Mouse (Mus musculus): ENCODE measurements around the gene Enoph1. TPM values are rescaled to one million over a fixed set of nuclear protein-coding genes. Genes with fewer than 3 reads are reported as not detected.

The Enoph1 gene
- polyA plus RNA-seq, 1 experiment, result 78.2 TPM

GRCm38 (mm10) chr5:100037965-100038713 is 1.6 kb upstream of the Enoph1 start:
- H3K4me1 ChIP-seq (ENCODE audit: control insufficient read depth, insufficient read depth, low read length), result peaks cover 4% of the 10 kb centered on the region; the same call in 1 of the 2 replicates
- H3K27ac ChIP-seq (ENCODE audit: insufficient read depth, low read length), result peak overlapping the region; percentile 99
- TF ChIP-seq POLR2A (IDR thresholded peaks at IDR 0.05; ENCODE audit: extremely low read depth, insufficient read depth, low read length) (0 out of 2 replicates have a peak, but pooled peaks have one; percentile 27), CTCF (IDR thresholded peaks at IDR 0.05; ENCODE audit: extremely low read depth, insufficient read depth, low read length) (no peak)
- peak overlapping the region; percentile 75 for H3K4me3 ChIP-seq (ENCODE audit: insufficient read depth, low read length)

GRCm38 (mm10) chr5:100038714-100039601 is 827 bp upstream of the Enoph1 start:
- H3K4me1 ChIP-seq (ENCODE audit: control insufficient read depth, insufficient read depth, low read length), result peaks cover 4% of the 10 kb centered on the region; the same call in 1 of the 2 replicates
- peak overlapping the region; percentile 75 for H3K4me3 ChIP-seq (ENCODE audit: insufficient read depth, low read length)
- H3K27ac ChIP-seq (ENCODE audit: insufficient read depth, low read length), result peak overlapping the region; percentile 99
- TF ChIP-seq POLR2A (IDR thresholded peaks at IDR 0.05; ENCODE audit: extremely low read depth, insufficient read depth, low read length) (peak; percentile 77), CTCF (IDR thresholded peaks at IDR 0.05; ENCODE audit: extremely low read depth, insufficient read depth, low read length) (peak; percentile 51)

GRCm38 (mm10) chr5:100040281-100040784 is 548 bp downstream of the Enoph1 start:
- TF ChIP-seq POLR2A (IDR thresholded peaks at IDR 0.05; ENCODE audit: extremely low read depth, insufficient read depth, low read length), result no peak
- no peak for TF ChIP-seq CTCF (IDR thresholded peaks at IDR 0.05; ENCODE audit: extremely low read depth, insufficient read depth, low read length)

GRCm38 (mm10) chr5:100041272-100041671 is 1.5 kb downstream of the Enoph1 start:
- H3K4me3 ChIP-seq (ENCODE audit: insufficient read depth, low read length), result no peak overlapping the region; the same call in 1 of the 2 replicates

More at GRCm38 (mm10) chr5:100040281-100040784, 548 bp downstream of the Enoph1 start:
- Histone ChIP-seq H3K4me1 (ENCODE audit: control insufficient read depth, insufficient read depth, low read length) (no peaks in the 10 kb centered on the region; the same call in 1 of the 2 replicates), H3K27ac (ENCODE audit: insufficient read depth, low read length) (peak overlapping the region; percentile 43; the same call in 1 of the 2 replicates), H3K4me3 (ENCODE audit: insufficient read depth, low read length) (peak overlapping the region; percentile 75)

GRCm38 (mm10) chr5:100042467-100042866 is 2.7 kb downstream of the Enoph1 start:
- no peaks in the 10 kb centered on the region; the same call in 1 of the 2 replicates for H3K4me1 ChIP-seq (ENCODE audit: control insufficient read depth, insufficient read depth, low read length)
- TF ChIP-seq CTCF (IDR thresholded peaks at IDR 0.05; ENCODE audit: extremely low read depth, insufficient read depth, low read length), result no peak
- no peak for TF ChIP-seq POLR2A (IDR thresholded peaks at IDR 0.05; ENCODE audit: extremely low read depth, insufficient read depth, low read length)
- H3K27ac ChIP-seq (ENCODE audit: insufficient read depth, low read length), result no peak overlapping the region
- H3K4me3 ChIP-seq (ENCODE audit: insufficient read depth, low read length), result no peak overlapping the region

More at GRCm38 (mm10) chr5:100041272-100041671, 1.5 kb downstream of the Enoph1 start:
- Histone ChIP-seq H3K27ac (ENCODE audit: insufficient read depth, low read length) (no peak overlapping the region), H3K4me1 (ENCODE audit: control insufficient read depth, insufficient read depth, low read length) (no peaks in the 10 kb centered on the region; the same call in 1 of the 2 replicates)
- no peak for TF ChIP-seq CTCF (IDR thresholded peaks at IDR 0.05; ENCODE audit: extremely low read depth, insufficient read depth, low read length)
- TF ChIP-seq POLR2A (IDR thresholded peaks at IDR 0.05; ENCODE audit: extremely low read depth, insufficient read depth, low read length), result no peak

GRCm38 (mm10) chr5:100043361-100043760 is 3.6 kb downstream of the Enoph1 start:
- Histone ChIP-seq H3K4me3 (ENCODE audit: insufficient read depth, low read length) (no peak overlapping the region), H3K4me1 (ENCODE audit: control insufficient read depth, insufficient read depth, low read length) (no peaks in the 10 kb centered on the region; the same call in 1 of the 2 replicates), H3K27ac (ENCODE audit: insufficient read depth, low read length) (no peak overlapping the region)
- TF ChIP-seq POLR2A (IDR thresholded peaks at IDR 0.05; ENCODE audit: extremely low read depth, insufficient read depth, low read length) (no peak), CTCF (IDR thresholded peaks at IDR 0.05; ENCODE audit: extremely low read depth, insufficient read depth, low read length) (no peak)

GRCm38 (mm10) chr5:100044030-100044429 is 4.2 kb downstream of the Enoph1 start:
- Histone ChIP-seq H3K4me3 (ENCODE audit: insufficient read depth, low read length) (no peak overlapping the region), H3K27ac (ENCODE audit: insufficient read depth, low read length) (no peak overlapping the region), H3K4me1 (ENCODE audit: control insufficient read depth, insufficient read depth, low read length) (no peaks in the 10 kb centered on the region; the same call in 1 of the 2 replicates)
- TF ChIP-seq CTCF (IDR thresholded peaks at IDR 0.05; ENCODE audit: extremely low read depth, insufficient read depth, low read length) (no peak), POLR2A (IDR thresholded peaks at IDR 0.05; ENCODE audit: extremely low read depth, insufficient read depth, low read length) (no peak)

GRCm38 (mm10) chr5:100044621-100045020 is 4.8 kb downstream of the Enoph1 start:
- TF ChIP-seq POLR2A (IDR thresholded peaks at IDR 0.05; ENCODE audit: extremely low read depth, insufficient read depth, low read length) (no peak), CTCF (IDR thresholded peaks at IDR 0.05; ENCODE audit: extremely low read depth, insufficient read depth, low read length) (no peak)
- Histone ChIP-seq H3K4me3 (ENCODE audit: insufficient read depth, low read length) (no peak overlapping the region), H3K27ac (ENCODE audit: insufficient read depth, low read length) (no peak overlapping the region), H3K4me1 (ENCODE audit: control insufficient read depth, insufficient read depth, low read length) (no peaks in the 10 kb centered on the region; the same call in 1 of the 2 replicates)

- TF ChIP-seq CTCF (IDR thresholded peaks at IDR 0.05; ENCODE audit: extremely low read depth, insufficient read depth, low read length) (no peak), POLR2A (IDR thresholded peaks at IDR 0.05; ENCODE audit: extremely low read depth, insufficient read depth, low read length) (no peak)
- Histone ChIP-seq H3K4me1 (ENCODE audit: control insufficient read depth, insufficient read depth, low read length) (no peaks in the 10 kb centered on the region; the same call in 1 of the 2 replicates), H3K27ac (ENCODE audit: insufficient read depth, low read length) (no peak overlapping the region), H3K4me3 (ENCODE audit: insufficient read depth, low read length) (no peak overlapping the region)
Observed at GRCm38 (mm10) chr5:100046096-100046495, 6.3 kb downstream of the Enoph1 start.
